Mouse (Mus musculus) left cerebral cortex, adult 2 months (tissue): Measurements from ENCODE around the gene Kifc5b. TPM values are rescaled to one million over a fixed set of nuclear protein-coding genes. Genes with fewer than 3 reads are reported as not detected.

Experiments
- DNase-seq, 2 experiments: peaks; one replicate each; pipeline ENCODE4 v3.0.0; 2021 to 2022; ENCODE audit warnings: low spot score in 2 of 2, mixed read lengths in 1 of 2; ENCODE audit errors: extremely low spot score in 1 of 2
- H3K27ac ChIP-seq: fragments of 200-600 bp; 2 replicates; pipeline ENCODE4 v1.8.1; 2022
- H3K4me3 ChIP-seq: fragments of 200-600 bp; 2 replicates; pipeline ENCODE4 v1.8.1; 2022
- CTCF ChIP-seq: fragments of 200-600 bp; IDR thresholded peaks from 2 replicates; pipeline ENCODE4 v1.8.1; 2022; ENCODE audit warnings: antibody characterized with exemption, mild to moderate bottlenecking, moderate library complexity
- intact Hi-C: fragments of 180-260 bp; cut with DNase I; formaldehyde crosslinking; loops from one replicate; pipeline ENCODE4 v1.15.1; 2025
- total RNA-seq, 2 experiments: library from RNA; stranded (reverse); gene quantifications; 2 replicates each; pipeline ENCODE4 v1.2.3; 2021

Gene Kifc5b
- total RNA-seq, 2 experiments from 2014 or later = 3.3 to 4.6 TPM

DNA sequence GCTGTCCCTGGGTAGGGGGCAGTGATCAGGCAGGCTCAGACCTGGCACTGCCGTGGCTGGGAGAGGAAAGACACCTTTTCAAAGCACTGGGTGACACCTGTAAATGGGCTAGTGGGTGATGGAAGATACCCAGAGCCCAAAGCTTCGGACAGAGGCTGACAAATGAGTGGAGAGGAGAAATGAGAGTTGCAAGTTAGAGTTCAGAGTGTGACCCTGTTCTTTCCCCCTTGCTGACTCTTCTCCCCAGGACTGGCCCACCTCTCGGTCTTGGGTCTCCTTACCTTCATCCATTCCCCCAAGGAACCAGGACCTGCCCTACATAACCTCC lies 23.0 kb downstream of the Kifc5b start:
- peak overlapping the region; percentile 96 for H3K27ac ChIP-seq
- peak overlapping the region; percentile 53 for H3K4me3 ChIP-seq
- DNase-seq = no peak
- no peak for TF ChIP-seq CTCF
- intact Hi-C loops = no loop called here

DNA sequence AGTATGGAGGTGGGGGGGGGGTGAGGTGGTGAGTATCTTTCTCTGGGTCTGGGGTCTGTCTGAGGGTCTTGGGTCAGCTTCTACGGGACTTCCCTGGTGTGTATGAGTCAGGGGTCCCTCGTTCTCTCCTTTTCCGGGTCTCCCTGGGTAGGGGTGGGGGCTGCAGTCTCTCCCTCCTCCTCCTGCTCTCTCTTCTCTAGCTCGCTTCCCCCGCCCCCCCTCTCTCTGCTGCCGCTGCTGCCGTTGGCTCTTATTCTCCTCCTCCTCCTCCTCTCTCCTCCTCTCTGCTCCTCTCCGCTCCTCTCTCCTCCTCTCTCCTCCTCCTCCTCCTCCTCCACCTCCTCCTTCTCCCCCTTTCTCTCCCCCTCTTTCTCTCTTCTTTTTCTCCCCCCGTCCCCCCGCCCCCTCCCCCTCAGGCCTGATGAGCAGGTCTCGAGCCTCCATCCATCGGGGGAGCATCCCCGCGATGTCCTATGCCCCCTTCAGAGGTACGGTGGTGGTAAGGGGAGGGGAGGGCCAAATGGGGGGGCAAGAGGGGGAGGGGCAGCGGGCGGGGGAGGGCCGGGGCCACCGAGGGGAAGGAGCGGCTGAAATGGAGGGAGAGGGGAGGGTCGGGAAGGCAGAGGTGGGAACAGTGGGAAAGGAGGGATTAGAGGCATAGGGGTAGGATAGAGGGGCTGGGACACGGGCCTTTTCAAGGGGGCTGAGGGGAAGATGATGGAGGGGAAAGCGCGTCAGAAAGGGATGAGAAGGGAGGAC lies 24.3 kb downstream of the Kifc5b start, which contains the start of gene Syngap1:
TSS of gene Syngap1 (plus strand) at position 223 of the 759 bp plus-strand sequence.
- TF ChIP-seq CTCF = no peak
- Histone ChIP-seq H3K27ac (peak within 1 kb of the TSS; percentile 96), H3K4me3 (peak within 1 kb of the TSS; percentile 62)
- intact Hi-C loops = no loop called here
- DNase-seq = no peak

DNA sequence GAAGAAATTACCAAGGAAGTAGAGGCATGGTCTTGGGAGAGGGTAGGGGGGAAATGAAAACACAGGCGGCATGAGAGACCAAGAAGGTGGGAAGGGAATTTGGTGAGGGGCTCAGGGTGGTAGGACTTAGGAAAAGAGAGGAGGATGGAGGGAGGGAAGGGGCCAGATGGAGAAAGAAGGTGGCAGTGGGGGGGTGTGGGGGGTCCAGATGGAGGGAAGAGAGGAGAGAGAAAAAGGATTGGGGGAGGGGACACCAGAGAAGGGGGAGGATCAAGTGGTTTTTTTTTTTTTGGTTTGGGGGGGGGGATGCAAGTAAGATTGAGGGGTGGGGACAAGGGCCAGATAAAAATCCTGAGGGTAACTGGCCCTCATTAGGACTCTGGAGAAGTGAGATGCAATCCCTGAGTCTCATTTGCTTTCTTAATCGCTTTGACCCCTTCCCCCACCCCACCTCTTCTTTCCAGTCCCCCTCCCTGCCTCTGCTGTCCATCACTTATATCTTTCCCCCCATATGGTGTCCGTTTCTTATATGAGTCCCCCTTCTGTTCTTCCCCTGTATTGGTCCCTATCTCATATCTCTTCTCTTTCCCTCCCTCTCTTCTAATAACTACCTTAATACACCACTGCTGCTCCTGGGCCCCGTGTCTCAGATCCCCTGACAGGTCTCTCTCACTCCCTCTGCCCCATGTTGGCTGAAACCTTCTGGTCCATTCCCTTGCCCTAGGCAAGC lies 25.1 kb downstream of the Kifc5b start:
- peak overlapping the region; percentile 62 for H3K4me3 ChIP-seq
- intact Hi-C loops = no loop called here
- DNase-seq = no peak
- no peak for TF ChIP-seq CTCF
- peak overlapping the region; percentile 96 for H3K27ac ChIP-seq

DNA sequence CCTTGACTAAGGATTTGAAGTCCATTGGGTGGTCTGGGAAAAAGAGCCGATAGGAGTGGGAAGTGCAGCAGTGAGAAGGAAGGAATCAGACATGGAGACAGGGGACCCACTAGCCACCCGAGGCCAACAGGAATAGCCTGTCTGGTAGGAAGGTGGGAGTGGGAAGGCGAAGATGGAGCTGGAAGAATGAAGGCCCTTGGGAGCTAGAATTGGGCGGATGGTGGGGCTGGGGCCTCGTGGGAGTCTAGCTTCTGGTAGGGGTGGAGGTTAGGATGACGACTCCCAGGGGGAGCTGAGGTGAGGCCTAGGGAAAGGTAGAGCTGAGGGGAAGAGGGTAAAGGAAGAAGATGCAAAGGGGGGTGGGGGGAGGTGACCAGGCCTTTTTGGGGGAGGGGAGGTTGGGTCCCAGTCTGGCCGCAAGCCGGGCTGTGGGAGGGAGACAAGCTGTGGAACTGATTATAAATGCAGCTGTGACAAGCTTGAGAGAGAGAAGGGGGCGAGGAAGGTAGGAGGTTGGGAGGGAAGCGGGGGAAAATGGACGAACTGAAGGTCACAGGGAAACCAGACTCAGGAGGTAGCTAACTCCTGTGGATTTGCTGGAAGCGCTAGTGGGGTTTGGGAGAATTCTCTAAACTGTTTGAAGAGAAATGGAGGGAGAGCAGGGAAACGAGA lies 29.1 kb downstream of the Kifc5b start:
- intact Hi-C loops = loop anchor here (5.0 kb wide), 1 partner anchor 66 kb away; no protein-coding TSS in a partner anchor
- TF ChIP-seq CTCF = no peak
- Histone ChIP-seq H3K4me3 (peak overlapping the region; percentile 75), H3K27ac (peak overlapping the region; percentile 97)
- no peak for DNase-seq

DNA sequence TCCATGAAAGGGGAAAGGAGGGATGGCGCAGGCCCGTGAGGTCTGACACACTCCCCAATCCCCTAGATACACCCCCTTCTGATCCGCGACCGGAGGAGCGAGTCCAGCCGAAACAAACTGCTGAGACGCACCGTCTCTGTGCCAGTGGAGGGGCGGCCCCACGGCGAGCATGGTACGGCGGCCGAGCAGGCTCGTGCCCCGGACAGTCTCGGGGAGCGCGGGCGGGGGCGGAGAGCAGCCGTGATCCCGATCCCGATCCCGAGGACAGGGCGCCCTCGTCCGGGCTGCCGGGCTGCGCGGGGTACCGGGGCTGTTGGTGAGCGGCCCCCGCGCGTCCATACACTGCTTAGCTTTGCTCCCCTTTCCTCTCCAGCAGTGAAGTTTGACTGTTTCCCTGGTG lies 29.7 kb downstream of the Kifc5b start:
- intact Hi-C loops = loop anchor here (5.0 kb wide), 1 partner anchor 66 kb away; no protein-coding TSS in a partner anchor
- H3K27ac ChIP-seq = peak overlapping the region; percentile 97
- DNase-seq = peak; percentile 79 to 81
- H3K4me3 ChIP-seq = peak overlapping the region; percentile 75
- TF ChIP-seq CTCF = peak; percentile 40

DNA sequence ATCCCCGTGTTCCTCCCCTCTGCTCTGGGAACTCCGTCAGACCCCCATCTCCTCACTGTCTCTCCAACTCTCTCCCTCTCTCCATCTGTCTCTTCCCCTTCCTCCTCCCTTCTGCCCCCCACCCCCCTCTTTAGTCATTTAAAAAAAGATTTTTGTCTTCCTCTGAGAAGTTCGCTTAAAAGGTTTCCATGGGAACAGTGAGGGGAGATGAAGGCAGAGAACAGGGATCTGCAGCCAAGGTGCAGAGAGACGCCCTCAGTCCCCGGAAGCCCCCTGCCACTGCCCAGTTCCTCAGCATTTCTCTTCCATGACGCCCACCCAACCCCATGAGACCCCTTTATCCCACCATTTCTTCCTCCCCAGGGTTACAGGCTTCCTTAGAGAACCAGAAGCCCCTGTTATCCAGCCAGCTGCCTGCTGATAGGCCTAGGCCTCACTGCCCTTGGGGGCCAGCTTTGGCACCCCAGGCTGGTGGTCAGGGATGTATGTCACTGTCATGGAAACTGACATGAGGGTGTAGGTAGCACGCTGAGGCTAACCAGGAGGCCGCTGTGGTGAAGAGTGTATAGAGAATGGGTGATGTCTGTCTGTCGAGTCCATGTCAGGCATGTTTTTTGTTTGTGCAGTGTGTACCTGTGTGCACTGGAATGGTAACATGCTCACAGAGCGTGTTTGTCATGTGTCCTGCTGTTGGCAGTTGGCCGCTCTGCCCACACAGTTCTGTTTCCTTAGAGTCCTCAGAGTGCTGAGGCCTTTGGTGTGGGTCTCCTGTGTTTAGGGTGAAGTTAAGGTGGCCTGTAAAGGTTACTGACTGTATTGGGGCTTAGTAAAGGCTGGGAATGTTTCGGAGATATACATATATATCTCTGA lies 30.6 kb downstream of the Kifc5b start:
- peak overlapping the region; percentile 75 for H3K4me3 ChIP-seq
- intact Hi-C loops = loop anchor here (5.0 kb wide), 1 partner anchor 65 kb away; no protein-coding TSS in a partner anchor

DNA sequence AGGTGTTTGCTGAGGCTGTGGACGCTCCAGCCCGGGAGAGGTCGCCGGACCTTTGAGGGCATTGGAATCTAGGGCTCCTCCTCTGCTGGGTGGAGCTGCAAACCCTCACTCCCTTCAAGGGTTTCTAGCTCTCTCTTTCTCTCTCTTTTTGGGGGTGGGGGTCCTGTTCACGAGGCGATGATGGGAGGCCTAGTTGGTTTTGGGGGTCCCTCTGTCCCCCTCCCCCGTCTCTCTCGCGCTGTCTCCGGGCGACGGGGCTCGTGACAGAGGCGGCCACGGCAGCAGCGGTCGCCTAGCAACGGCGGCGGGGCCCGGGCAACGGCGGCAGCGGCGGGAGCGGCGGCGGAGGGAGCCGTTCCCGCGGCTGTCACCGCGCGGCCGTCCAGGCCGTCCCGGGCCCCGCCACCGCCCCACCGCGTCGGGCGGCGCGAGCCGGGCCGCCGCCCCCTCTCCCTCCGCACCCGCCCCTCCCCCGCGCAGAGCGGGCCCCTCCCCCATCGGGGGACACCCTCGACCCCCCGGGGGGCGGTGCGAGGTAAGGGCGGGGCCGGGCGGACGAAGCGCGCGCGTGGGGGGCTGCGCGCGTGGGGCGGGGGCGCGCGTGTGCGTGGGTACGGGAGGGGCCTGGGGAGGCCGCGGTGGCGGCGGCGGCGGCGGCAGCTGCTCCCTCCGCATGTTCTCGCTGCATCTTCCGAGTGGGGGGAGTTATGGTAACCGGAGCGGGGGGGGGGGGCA lies 31.6 kb downstream of the Kifc5b start:
- intact Hi-C loops = loop anchor here (5.0 kb wide), 1 partner anchor 64 kb away; no protein-coding TSS in a partner anchor
- DNase-seq = peak; percentile 66 to 71
- no peak for TF ChIP-seq CTCF
- peak overlapping the region; percentile 97 for H3K27ac ChIP-seq
- H3K4me3 ChIP-seq = peak overlapping the region; percentile 75

More for the DNA sequence above, 30.6 kb downstream of the Kifc5b start:
- TF ChIP-seq CTCF = no peak
- peak overlapping the region; percentile 97 for H3K27ac ChIP-seq
- no peak for DNase-seq

DNA sequence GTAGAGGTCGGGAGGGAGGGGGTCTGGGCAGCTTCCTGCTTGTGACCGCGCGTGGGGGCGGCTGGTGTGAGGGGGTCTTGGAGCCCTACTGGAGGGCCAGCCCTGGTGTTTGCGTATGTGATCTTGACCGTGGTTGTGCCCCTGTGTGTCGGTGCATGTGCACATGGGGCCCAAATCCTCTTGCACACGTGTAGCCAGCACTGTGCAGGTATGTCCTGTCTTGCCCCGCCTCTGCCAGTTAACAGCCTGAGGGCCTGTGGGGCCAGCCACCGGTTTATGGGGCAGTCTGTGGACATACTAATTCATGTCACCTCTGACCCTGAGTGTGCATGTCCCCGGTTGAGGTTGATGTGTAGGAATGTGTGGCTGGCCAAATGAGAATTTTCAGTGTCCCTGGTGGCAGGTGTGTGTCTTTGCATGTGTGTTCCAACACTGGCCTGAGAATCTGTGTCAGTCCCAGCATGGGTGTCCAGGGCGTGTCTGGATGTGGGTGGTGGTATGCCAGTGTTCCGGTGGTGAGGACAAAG lies 32.2 kb downstream of the Kifc5b start:
- peak; percentile 45 for TF ChIP-seq CTCF
- H3K27ac ChIP-seq = peak overlapping the region; percentile 91
- H3K4me3 ChIP-seq = peak overlapping the region; percentile 75
- intact Hi-C loops = loop anchor here (5.0 kb wide), 1 partner anchor 63 kb away; no protein-coding TSS in a partner anchor
- peak in 1 of 2 experiments; percentile 49 for DNase-seq

DNA sequence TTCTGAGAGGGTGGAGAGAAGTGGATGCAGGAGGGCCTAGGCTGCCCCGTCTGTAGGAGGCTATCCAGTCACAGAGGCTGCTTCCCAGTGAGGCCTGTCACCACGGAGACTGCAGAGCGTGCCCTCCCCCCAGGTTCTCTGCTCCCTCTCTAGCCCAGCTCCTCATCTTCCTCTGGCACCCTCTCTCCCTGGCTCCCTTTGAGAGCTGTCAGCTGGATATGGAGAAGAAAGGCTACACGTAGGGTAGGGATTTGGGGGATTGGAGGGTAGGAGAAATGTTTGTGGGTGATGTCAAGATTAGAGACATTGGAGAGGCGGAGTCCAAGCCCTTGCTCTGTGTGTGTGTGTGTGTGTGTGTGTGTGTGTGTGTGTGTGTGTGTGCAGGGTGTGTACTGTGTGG lies 33.0 kb downstream of the Kifc5b start:
- H3K27ac ChIP-seq = peak overlapping the region; percentile 91
- peak overlapping the region; percentile 75 for H3K4me3 ChIP-seq
- no peak for TF ChIP-seq CTCF
- peak in 1 of 2 experiments; percentile 47 for DNase-seq
- intact Hi-C loops = loop anchor here (5.0 kb wide), 1 partner anchor 62 kb away; no protein-coding TSS in a partner anchor
